Mouse (Mus musculus) NIH3T3 (cell line): Measurements from ENCODE around the gene Ndufa10.

Experiments used
- DNase-seq: peaks from one replicate; pipeline ENCODE4 v3.0.0-alpha.2; 2012; ENCODE audit warnings: low read depth

Ndufa10 gene

GRCm38 (mm10) chr1:92431420-92431819, 42.2 kb downstream of the Ndufa10 start:
- no peak for DNase-seq

GRCm38 (mm10) chr1:92430991-92431390, 42.7 kb downstream of the Ndufa10 start:
- no peak for DNase-seq

DNA sequence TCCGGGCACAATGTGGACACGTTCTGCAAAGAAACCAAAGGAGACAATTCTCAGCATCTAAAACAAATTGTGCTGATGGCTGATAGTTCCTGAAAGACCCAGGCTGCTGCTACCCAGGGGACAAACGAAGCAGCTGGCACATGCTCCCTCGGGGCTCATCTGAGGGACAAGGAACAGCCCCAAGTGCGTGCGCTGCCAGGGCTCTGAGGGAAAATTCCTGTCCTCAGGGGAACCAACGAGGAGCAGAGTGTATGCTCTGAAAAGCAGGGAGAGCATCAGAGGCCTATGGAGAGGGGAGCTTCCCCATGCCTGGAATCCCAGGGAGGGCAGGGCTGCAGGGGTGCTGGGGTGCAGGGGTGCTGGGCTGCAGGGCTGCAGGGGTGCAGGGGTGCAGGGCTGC, 48.9 kb downstream of the Ndufa10 start:
- DNase-seq: no peak

DNA sequence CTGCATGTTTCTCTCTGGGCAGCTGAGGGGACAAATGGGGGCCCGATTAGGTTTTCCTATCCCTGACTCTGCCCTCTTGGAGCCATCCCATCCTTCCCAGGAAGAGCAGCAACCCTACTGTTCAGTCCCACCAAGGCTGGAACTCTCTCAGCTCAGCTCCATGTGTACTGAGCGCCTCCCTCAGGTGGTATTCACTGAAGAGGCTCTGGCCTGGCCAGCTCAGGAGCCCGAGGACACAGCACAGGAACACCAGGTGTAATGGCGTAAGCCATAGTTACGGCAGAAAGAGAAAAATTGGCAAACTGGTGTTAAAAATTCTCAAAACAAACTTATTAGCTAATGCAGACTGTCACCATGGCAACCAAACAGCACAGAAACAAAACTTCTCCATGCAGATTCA, 68.5 kb downstream of the Ndufa10 start:
- peak; percentile 58 for DNase-seq

- no peak for DNase-seq
Observed at GRCm38 (mm10) chr1:92400556-92400955, 73.1 kb downstream of the Ndufa10 start.

GRCm38 (mm10) chr1:92398601-92399000, 75.1 kb downstream of the Ndufa10 start:
- DNase-seq: no peak

- no peak for DNase-seq
Observed at GRCm38 (mm10) chr1:92397511-92398051, 76.1 kb downstream of the Ndufa10 start.

DNA sequence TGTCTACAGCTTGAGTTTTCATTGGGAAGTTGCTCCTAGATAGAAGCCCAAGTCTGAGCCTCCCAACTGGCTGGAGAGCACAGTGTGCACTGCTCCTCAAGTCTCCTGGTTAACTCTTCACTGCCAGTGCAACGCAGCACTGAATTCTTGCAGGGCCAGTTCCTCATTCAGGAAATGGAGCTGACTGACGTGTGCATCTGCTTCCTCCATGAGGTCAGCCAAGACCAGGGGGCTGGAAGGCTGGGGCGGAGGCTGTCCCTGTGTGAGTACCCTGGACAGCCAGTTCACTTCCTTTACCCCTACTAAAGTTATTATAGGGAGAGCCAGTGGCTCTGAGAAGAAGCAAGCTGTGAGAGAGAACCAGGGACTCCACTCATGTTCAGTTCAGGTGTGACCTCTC, 79.4 kb downstream of the Ndufa10 start:
- DNase-seq: no peak

GRCm38 (mm10) chr1:92393166-92393565, 80.5 kb downstream of the Ndufa10 start:
- no peak for DNase-seq
